Mouse (Mus musculus) cerebellum, adult 9-11 months (tissue): Measurements from ENCODE around the gene Gys1.

Experiments
- DNase-seq: peaks from one replicate; pipeline ENCODE4 v3.0.0; 2022

The Gys1 gene

GRCm38 (mm10) chr7:45415636-45416035, 19.0 kb upstream of the Gys1 start:
- no peak for DNase-seq

- no peak for DNase-seq
These were observed 16.6 kb upstream of the Gys1 start for GRCm38 (mm10) chr7:45417962-45418492.

- DNase-seq = no peak
These were observed 14.6 kb upstream of the Gys1 start for GRCm38 (mm10) chr7:45419859-45420614.

GRCm38 (mm10) chr7:45420615-45420919, 14.1 kb upstream of the Gys1 start, which contains the start of gene Lhb:
TSS of gene Lhb (plus strand) at chr7:45420820.
- DNase-seq = no peak

- DNase-seq = no peak
These were observed 13.4 kb upstream of the Gys1 start for GRCm38 (mm10) chr7:45421194-45421593.

DNA sequence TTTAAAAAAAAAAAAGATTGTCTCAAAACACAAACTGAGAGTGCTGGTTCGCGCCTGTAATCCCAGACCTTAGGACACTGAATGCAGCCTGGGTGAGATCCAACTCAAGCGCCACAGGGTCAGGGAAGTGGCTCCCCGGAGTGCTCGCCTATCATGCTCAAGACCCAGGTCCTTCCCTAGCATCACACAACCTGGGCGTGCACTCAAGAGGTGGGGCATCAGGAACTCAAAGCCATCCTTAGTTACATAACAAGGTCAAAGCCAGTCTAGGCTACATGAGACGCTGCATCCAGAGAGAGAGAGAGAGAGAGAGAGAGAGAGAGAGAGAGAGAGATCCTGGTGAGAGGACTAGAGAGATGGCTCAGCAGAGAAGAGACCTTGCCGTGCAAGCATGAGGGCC, 8.1 kb upstream of the Gys1 start:
- DNase-seq = no peak

DNA sequence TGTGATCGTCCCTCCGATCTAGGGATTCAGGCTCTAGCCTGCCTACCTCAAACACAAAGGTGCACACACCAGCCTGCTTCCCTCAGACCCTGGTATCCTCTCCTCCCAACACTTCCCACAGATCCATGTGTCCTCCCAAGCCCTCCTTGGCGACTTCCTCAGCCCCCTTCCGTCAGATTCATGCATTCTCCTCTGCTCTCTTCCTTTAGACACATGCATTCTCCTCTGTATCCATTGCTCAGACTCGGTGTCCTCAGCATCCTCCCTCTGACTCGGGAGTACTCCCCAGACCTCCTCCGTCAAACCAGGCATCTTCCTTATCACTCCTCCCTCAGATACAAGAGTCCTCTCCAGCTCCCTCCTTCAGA, 825 bp upstream of the Gys1 start:
- no peak for DNase-seq

DNA sequence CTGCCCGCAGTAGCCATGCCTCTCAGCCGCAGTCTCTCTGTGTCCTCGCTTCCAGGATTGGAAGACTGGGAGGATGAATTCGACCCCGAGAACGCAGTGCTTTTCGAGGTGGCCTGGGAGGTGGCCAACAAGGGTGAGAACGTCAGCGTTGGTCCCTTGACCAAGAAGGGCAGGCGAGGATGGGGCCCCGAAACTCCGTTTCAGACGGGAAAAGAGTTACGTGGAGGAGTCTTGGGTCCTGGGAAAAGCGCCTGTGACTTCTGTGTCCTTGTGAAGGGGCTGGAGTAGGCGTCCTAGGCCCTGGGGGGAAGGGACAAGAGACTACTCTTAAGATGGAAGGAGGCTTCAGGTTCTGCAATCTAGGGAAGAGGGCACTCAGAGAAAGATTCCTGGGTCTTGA, 394 bp downstream of the Gys1 start:
- DNase-seq = no peak

DNA sequence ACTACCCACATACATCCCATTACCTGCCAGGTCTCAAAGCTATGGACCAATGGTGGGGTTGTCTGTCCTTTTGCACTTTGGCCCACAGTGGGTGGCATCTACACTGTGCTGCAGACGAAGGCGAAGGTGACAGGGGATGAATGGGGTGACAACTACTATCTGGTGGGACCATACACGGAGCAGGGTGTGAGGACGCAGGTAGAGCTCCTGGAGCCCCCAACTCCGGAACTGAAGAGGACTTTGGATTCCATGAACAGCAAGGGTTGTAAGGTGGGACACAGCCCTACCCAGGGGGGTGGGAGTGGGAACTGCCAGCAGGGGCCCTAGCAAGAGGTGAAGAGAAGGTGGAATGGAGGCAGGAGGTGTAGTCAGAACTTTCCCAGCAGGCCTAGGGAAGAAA, 1.8 kb downstream of the Gys1 start:
- peak; percentile 61 for DNase-seq

DNA sequence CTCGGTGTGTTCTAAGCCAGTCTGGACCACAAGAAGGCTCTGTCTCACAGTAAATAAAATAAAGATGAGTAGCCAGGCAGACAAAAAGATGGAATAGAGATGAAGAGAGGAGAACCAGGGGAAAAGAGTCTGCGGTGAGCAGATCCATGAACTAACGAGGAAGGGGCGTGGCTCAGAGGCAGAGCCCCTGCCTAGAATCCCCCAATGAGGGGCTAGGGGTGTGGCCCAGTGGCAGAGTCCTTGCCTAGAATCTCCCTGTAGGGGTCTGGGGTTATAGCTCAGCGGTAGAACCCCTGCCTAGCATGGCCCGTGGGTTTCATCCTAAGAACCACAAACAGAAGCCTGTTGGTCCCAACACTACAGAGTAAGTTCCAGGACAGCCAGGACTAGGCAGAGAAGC, 2.4 kb downstream of the Gys1 start:
- DNase-seq = peak; percentile 43

- DNase-seq = peak; percentile 63
These were observed 3.1 kb downstream of the Gys1 start, which contains the start of gene Ruvbl2 for GRCm38 (mm10) chr7:45437521-45438276. TSS of gene Ruvbl2 (minus strand) at chr7:45438096.

- no peak for DNase-seq
These were observed 9.1 kb downstream of the Gys1 start for GRCm38 (mm10) chr7:45443526-45444420.

GRCm38 (mm10) chr7:45446589-45446988, 11.9 kb downstream of the Gys1 start:
- DNase-seq = no peak

- DNase-seq = no peak
These were observed 12.8 kb downstream of the Gys1 start for GRCm38 (mm10) chr7:45447325-45447990.

- DNase-seq = no peak
These were observed 15.3 kb downstream of the Gys1 start for GRCm38 (mm10) chr7:45449974-45450373.

GRCm38 (mm10) chr7:45451344-45451982, 16.8 kb downstream of the Gys1 start:
- DNase-seq = peak; percentile 83

GRCm38 (mm10) chr7:45454971-45455370, 20.3 kb downstream of the Gys1 start:
- peak; percentile 45 for DNase-seq

GRCm38 (mm10) chr7:45455932-45456696, 21.5 kb downstream of the Gys1 start:
- DNase-seq = peak; percentile 34

DNA sequence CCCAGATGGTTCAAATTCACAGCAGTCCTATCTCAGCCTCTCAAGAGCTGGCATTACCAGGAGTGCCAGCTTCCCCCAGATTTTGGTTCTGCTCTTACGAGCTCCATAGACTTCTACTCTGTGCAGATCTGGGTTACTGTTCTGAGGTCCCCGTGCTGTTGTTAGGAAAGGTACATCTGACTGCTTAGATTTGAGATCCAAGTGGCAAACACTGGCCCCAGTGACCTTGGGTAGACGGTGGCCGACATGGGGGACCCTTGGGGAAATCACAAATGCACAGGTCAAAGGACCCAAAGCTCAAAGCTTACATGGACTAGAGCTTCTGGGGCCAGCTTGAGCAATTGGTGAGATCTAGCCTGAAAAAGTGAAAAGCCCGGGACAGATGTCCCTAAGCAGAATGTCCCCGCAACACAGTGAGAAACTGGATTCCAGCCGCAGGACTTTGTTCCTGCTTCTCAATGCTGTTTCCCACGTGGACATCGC, 22.1 kb downstream of the Gys1 start:
- no peak for DNase-seq

GRCm38 (mm10) chr7:45457204-45458060, 22.8 kb downstream of the Gys1 start:
- DNase-seq = peak; percentile 32
